Comparison of ENCODE assay signal across 29 mouse cellular contexts in genomic region chr5:116012503-116012902, GRCm38 (mm10). TPM values are rescaled to one million over a fixed set of nuclear protein-coding genes. Genes with fewer than 3 reads are reported as not detected.
DNase-seq lines count a peak whose midpoint lies in the region; ATAC-seq lines count a peak whose summit lies in the region.
"Had no signal": no experiment of that assay in that cellular context is flagged by ENCODE, and none has a peak within 500 bp of the region (broad histone marks: within the 10 kb centered on the region; RNA-seq: fewer than 3 reads in every experiment).

No protein-coding gene starts in this region.

- no peak for DNase-seq in frontal cortex, postnatal 10 days (ENCODE audit: low spot score in 2 of 2)
- DNase-seq in liver = no peak
- peak; percentile 60 for DNase-seq in A20 (ENCODE audit: low read depth, low spot score)
- no peak for DNase-seq in urinary bladder, postnatal 4 days (ENCODE audit: low spot score in 2 of 2)
- DNase-seq in layer of hippocampus, postnatal 10 days (ENCODE audit: low spot score in 2 of 2) = no peak
- DNase-seq: adrenal gland, adult 2 months; adrenal gland, postnatal 14 days; B cell, adult 2 months; cerebellum, adult 11-12 months; cerebellum, adult 8-10 months; cerebellum, postnatal 10 days; cerebellum, postnatal 36 days; embryo, embryonic 11 days; gastrocnemius, adult 2 months; gastrocnemius, postnatal 14 days; heart, adult 2 months; heart, postnatal 14 days had no signal

- H3K79me2 ChIP-seq in macrophage (ENCODE audit: inconsistent target) = no peaks in the 10 kb centered on the region

- ATAC-seq in frontal cortex, adult (ENCODE audit: low TSS enrichment) = peak; percentile 31; the same call in 1 of the 2 replicates
- no peak for ATAC-seq in liver, embryonic 12.5 days
- ATAC-seq: forebrain, embryonic 15.5 days had no signal

- H3K36me3 ChIP-seq in liver, embryonic 12.5 days = peaks cover 60% of the 10 kb centered on the region
- peaks cover 41% of the 10 kb centered on the region for H3K36me3 ChIP-seq in macrophage (ENCODE audit: inconsistent target)

- H3K4me2 ChIP-seq in liver, embryonic 12.5 days = no peak overlapping the region
- H3K4me2 ChIP-seq: embryonic facial prominence, embryonic 13.5 days; forebrain, embryonic 12.5 days; forebrain, embryonic 15.5 days; heart, embryonic 13.5 days; hindbrain, embryonic 12.5 days; hindbrain, embryonic 15.5 days had no signal

- 76% methylated on average over 7 of the region's 7 CpGs for WGBS in liver, embryonic 12.5 days (ENCODE audit: insufficient replicate concordance)
- 47% methylated on average over 7 of the region's 7 CpGs for WGBS in macrophage (ENCODE audit: missing documents)

- H3K4me3 ChIP-seq in liver, embryonic 12.5 days = no peak overlapping the region
- no peak overlapping the region for H3K4me3 ChIP-seq in macrophage (ENCODE audit: inconsistent target)
- H3K4me3 ChIP-seq: embryonic facial prominence, embryonic 10.5 days; embryonic facial prominence, embryonic 13.5 days; erythroblast, embryonic 14.5 days; forebrain, embryonic 12.5 days; forebrain, embryonic 15.5 days; gastrocnemius, adult 2 months; heart, adult 2 months; heart, embryonic 10.5 days; heart, embryonic 13.5 days; hindbrain, embryonic 12.5 days; hindbrain, embryonic 15.5 days had no signal

- no peak overlapping the region for H3K9ac ChIP-seq in liver, embryonic 12.5 days
- H3K9ac ChIP-seq: embryonic facial prominence, embryonic 13.5 days; forebrain, embryonic 12.5 days; forebrain, embryonic 15.5 days; heart, embryonic 13.5 days; hindbrain, embryonic 12.5 days; hindbrain, embryonic 15.5 days had no signal

- H3K4me1 ChIP-seq in liver, embryonic 12.5 days = peaks cover 48% of the 10 kb centered on the region
- H3K4me1 ChIP-seq: forebrain, embryonic 12.5 days; forebrain, embryonic 15.5 days; heart, embryonic 13.5 days; hindbrain, embryonic 12.5 days; hindbrain, embryonic 15.5 days had no signal

- H3K27me3 ChIP-seq in liver, embryonic 12.5 days (replicated peaks) = no peaks in the 10 kb centered on the region
- H3K27me3 ChIP-seq: embryonic facial prominence, embryonic 13.5 days; forebrain, embryonic 12.5 days; forebrain, embryonic 15.5 days; heart, embryonic 13.5 days; hindbrain, embryonic 12.5 days; hindbrain, embryonic 15.5 days had no signal

- 0 out of 2 replicates have a peak overlapping the region, but pooled peaks have one; percentile 34 for H3K27ac ChIP-seq in liver, embryonic 12.5 days
- 0 out of 2 replicates have a peak overlapping the region, but pooled peaks have one; percentile 10 for H3K27ac ChIP-seq in macrophage
- H3K27ac ChIP-seq: embryonic facial prominence, embryonic 10.5 days; embryonic facial prominence, embryonic 13.5 days; forebrain, embryonic 12.5 days; forebrain, embryonic 15.5 days; gastrocnemius, adult 2 months; heart, adult 2 months; heart, embryonic 10.5 days; heart, embryonic 13.5 days; hindbrain, embryonic 12.5 days; hindbrain, embryonic 15.5 days had no signal

- H3K9me3 ChIP-seq in liver, embryonic 12.5 days (replicated peaks) = no peaks in the 10 kb centered on the region
- H3K9me3 ChIP-seq: embryonic facial prominence, embryonic 10.5 days; embryonic facial prominence, embryonic 13.5 days; forebrain, embryonic 12.5 days; forebrain, embryonic 15.5 days; heart, embryonic 10.5 days; heart, embryonic 13.5 days; hindbrain, embryonic 12.5 days; hindbrain, embryonic 15.5 days had no signal

RNA-seq across cellular contexts. Expression of gene Prkab1, which starts 11.8 kb away (rescaled TPM):
- polyA plus RNA-seq in liver, embryonic 12.5 days (2016; fragmentation: Nextera tagmentation; extraction: Ambion mirVana) = 106 and 110 TPM in 2 replicates
- total RNA-seq in macrophage (2018; cell fraction: chromatin; rRNA removed) = 10 to 100 TPM; 26.5 to 87.4 (median 55.9) TPM
- 10 to 100 TPM; 22.5 to 38.7 (median 30.9) TPM for total RNA-seq in macrophage (2018; cell fraction: cytosol; rRNA removed)
- total RNA-seq in macrophage (2018; cell fraction: nucleus; rRNA removed) = 10 to 100 TPM; 31.8 to 67.9 (median 41.8) TPM
- 28.3 to 36.5 TPM (median 36.2 TPM) in 3 replicates for polyA plus RNA-seq in macrophage (2018)
- total RNA-seq in layer of hippocampus, postnatal 10 days (2021) = 10 to 100 TPM; 22.8 to 26.9 TPM
